In the genomic region with DNA sequence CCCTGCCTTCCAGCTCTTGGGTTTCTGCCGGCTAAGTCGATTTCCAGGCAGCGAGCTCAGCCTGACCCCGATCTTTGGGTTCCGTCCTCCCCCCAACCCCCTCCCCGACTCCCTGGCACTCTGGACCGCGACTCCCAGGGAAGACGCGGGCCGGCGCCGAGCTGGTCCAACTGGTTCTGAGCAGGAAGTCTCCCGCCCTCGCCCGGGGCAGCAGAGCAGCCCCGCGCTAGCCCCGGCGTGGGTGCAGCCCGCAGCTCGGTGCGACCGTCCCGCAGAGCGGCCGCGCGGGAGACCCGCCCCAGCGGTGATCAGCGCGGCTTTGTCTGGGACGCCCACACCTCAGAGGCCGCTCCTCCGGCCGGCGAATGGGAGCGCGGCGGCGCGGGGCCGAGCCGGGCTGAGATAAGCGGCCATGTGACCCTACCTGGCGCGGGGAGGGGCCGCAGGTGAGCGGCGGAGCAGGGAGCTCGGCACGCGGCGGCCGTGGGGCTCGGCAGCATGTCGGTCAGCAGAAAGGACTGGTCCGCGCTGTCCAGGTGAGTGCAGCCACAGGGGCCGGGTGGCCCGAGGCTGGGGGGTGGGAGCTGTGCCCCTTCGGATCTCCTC, we compare ENCODE assay signal across 8 mouse cellular contexts. TPM values are rescaled to one million over a fixed set of nuclear protein-coding genes. Genes with fewer than 3 reads are reported as not detected.
DNase-seq lines count a peak whose midpoint lies in the region; ATAC-seq lines count a peak whose summit lies in the region.

A gene (plus strand): TSS at position 118 of the 606 bp plus-strand sequence.

- no peak within 1 kb of the TSS for H3K27ac ChIP-seq in limb, embryonic 11.5 days (replicated peaks; ENCODE audit: low read depth, low read length)
- no peak within 1 kb of the TSS for H3K27ac ChIP-seq in midbrain, embryonic 16.5 days (ENCODE audit: low read length)

- no peaks in the 10 kb centered on the region for H3K9me3 ChIP-seq in limb, embryonic 11.5 days (ENCODE audit: control insufficient read depth, low read length)
- H3K9me3 ChIP-seq in midbrain, embryonic 16.5 days (replicated peaks; ENCODE audit: control insufficient read depth, low read length, poor library complexity, severe bottlenecking) = no peaks in the 10 kb centered on the region

- peak; percentile 42 to 46 for DNase-seq in cerebellum, postnatal 10 days
- no peak for DNase-seq in cerebellum, adult 9-11 months
- peak; percentile 64 for DNase-seq in ZHBTc4 (ENCODE audit: low read depth, low spot score)
- peak; percentile 26 for DNase-seq in heart, postnatal 4 days
- peak; percentile 57 for DNase-seq in limb, embryonic 11.5 days (ENCODE audit: low spot score)
- DNase-seq in c-Kit-positive CD71-positive TER-119-positive erythroid progenitor cells, embryonic 14.5 days (ENCODE audit: low spot score) = no peak
- DNase-seq in layer of hippocampus, postnatal 10 days (ENCODE audit: low spot score in 2 of 2) = no peak

- 0 out of 2 replicates have a peak, but pooled peaks cover 2% of the 10 kb centered on the region for H3K4me1 ChIP-seq in limb, embryonic 11.5 days (ENCODE audit: control insufficient read depth, insufficient read depth, low read length)
- H3K4me1 ChIP-seq in midbrain, embryonic 16.5 days (ENCODE audit: control insufficient read depth, insufficient read depth, low read length) = peaks cover 10% of the 10 kb centered on the region; the same call in 1 of the 2 replicates

- peak within 1 kb of the TSS; percentile 70 for H3K9ac ChIP-seq in limb, embryonic 11.5 days (ENCODE audit: low read length)
- H3K9ac ChIP-seq in midbrain, embryonic 16.5 days (ENCODE audit: low read depth, low read length) = peak within 1 kb of the TSS; percentile 74

- H3K4me3 ChIP-seq in limb, embryonic 11.5 days (ENCODE audit: low read depth, low read length) = peak within 1 kb of the TSS; percentile 54
- peak within 1 kb of the TSS; percentile 60 for H3K4me3 ChIP-seq in midbrain, embryonic 16.5 days (ENCODE audit: low read depth, low read length)

- peak within 1 kb of the TSS; percentile 95 for H3K4me2 ChIP-seq in limb, embryonic 11.5 days (ENCODE audit: low read depth, severe bottlenecking)
- H3K4me2 ChIP-seq in midbrain, embryonic 16.5 days (ENCODE audit: low read length) = peak within 1 kb of the TSS; percentile 94

- H3K27me3 ChIP-seq in limb, embryonic 11.5 days (ENCODE audit: control insufficient read depth, insufficient read depth, low read length) = peaks cover 35% of the 10 kb centered on the region
- H3K27me3 ChIP-seq in midbrain, embryonic 16.5 days (ENCODE audit: control insufficient read depth, insufficient read depth, low read depth, low read length) = peaks cover 28% of the 10 kb centered on the region

- no peaks in the 10 kb centered on the region for H3K36me3 ChIP-seq in limb, embryonic 11.5 days (ENCODE audit: control insufficient read depth, insufficient read depth, low read length)
- H3K36me3 ChIP-seq in midbrain, embryonic 16.5 days (ENCODE audit: control insufficient read depth, insufficient read depth, low read length) = no peaks in the 10 kb centered on the region

- under 1% methylated on average over 63 of the region's 63 CpGs for WGBS in limb, embryonic 11.5 days
- under 1% methylated on average over 61 of the region's 63 CpGs for WGBS in midbrain, embryonic 16.5 days

- peak; percentile 29; the same call in 1 of the 2 replicates for ATAC-seq in limb, embryonic 11.5 days (ENCODE audit: insufficient number of reproducible peaks, low FRiP score, low TSS enrichment, low read depth)
- ATAC-seq in midbrain, embryonic 16.5 days = peak; percentile 79

RNA-seq across cellular contexts. Expression of the gene that starts here (rescaled TPM):
- 10 to 100 TPM in 1 of 2 experiments, 1 to 10 TPM in 1; 7.3 to 10.3 TPM for total RNA-seq in heart, postnatal 4 days (2021)
- polyA plus RNA-seq in limb, embryonic 11.5 days (2014; fragmentation: Nextera tagmentation; extraction: Ambion mirVana) = 4.5 TPM in 2 replicates
- 0.95 and 1.3 TPM in 2 replicates for polyA plus RNA-seq in midbrain, embryonic 16.5 days (2015; fragmentation: Nextera tagmentation; extraction: Ambion mirVana)
- total RNA-seq in layer of hippocampus, postnatal 10 days (2021) = 1 to 10 TPM in 1 of 2 experiments, under 1 TPM in 1; 0.64 to 1.1 TPM

Comparison
In these comparisons a context has a peak if more than half of its experiments do, and no peak if none do; other contexts are left out.
1. RNA of the gene that starts here (total RNA-seq): 7.3 to 10.3 TPM in heart, postnatal 4 days; 0.64 to 1.1 TPM in layer of hippocampus, postnatal 10 days; every median in the first group is over 4 times any median in the second.
2. DNase-seq: peak in cerebellum, postnatal 10 days (2 of 2), ZHBTc4 (single experiment), heart, postnatal 4 days (single experiment) and limb, embryonic 11.5 days (single experiment); none in cerebellum, adult 9-11 months (single experiment), c-Kit-positive CD71-positive TER-119-positive erythroid progenitor cells, embryonic 14.5 days (single experiment) and layer of hippocampus, postnatal 10 days (0 of 2).